Mouse (Mus musculus): ENCODE results near the gene H2al3. TPM values are rescaled to one million over a fixed set of nuclear protein-coding genes. Genes with fewer than 3 reads are reported as not detected.

Gene H2al3
- not detected in 2 replicates for polyA plus RNA-seq (2015; fragmentation: Nextera tagmentation; extraction: Ambion mirVana)

DNA sequence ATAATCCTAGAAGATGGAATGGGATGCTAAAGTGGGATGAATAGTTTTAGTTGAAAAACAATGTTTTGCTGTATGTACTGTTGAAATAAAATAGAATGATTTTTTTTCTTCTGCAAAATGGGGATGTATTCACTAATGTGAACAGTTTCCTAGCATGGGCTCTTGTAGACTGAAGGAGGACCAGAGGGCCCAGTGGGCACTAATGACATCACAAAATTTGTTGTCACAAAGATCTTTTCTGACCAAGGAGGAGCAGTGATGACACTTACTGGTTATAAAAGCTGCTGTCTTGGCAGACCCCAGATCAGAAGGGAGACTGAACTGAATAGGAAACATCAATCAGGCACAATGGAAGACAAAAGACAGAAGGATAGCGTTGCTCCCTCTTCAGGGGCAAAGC, at the start of gene H2al3:
H2al3 (plus strand) TSS at position 301 of the 400 bp plus-strand sequence.
- 43% methylated on average over 1 of the region's 1 CpGs for WGBS
- H3K9me3 ChIP-seq, result no peaks in the 10 kb centered on the region
- no peaks in the 10 kb centered on the region for H3K36me3 ChIP-seq

DNA sequence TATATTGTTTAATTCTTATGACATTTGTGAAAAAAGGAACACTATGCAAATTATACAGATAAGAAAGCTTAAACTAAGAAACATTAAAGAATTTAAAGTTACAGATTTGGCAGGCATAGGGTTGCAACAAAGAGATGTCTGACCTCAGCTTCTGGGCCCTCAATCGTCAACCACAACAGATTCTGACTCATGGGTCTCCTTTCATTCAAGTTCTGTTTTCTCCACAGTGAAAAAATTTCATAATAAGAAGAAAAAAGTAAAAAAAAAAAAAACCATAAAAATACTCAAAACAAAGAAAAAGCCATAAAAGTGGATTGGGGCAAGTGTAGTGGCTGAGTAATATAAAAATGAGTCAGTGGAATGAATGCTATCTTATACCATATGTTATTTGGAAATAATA, 39.4 kb upstream of the H2al3 start:
- WGBS, result 83% methylated on average over 1 of the region's 1 CpGs
- Histone ChIP-seq H3K36me3 (no peaks in the 10 kb centered on the region), H3K9ac (replicated peaks) (no peak overlapping the region), H3K9me3 (no peaks in the 10 kb centered on the region), H3K27ac (no peak overlapping the region), H3K4me1 (replicated peaks) (no peaks in the 10 kb centered on the region), H3K27me3 (no peaks in the 10 kb centered on the region), H3K4me3 (replicated peaks) (no peak overlapping the region), H3K4me2 (replicated peaks) (no peak overlapping the region)
- no peak for ATAC-seq

More for the DNA sequence above, at the start of gene H2al3:
- H3K27ac ChIP-seq, result no peak within 1 kb of the TSS
- H3K9ac ChIP-seq (replicated peaks), result no peak within 1 kb of the TSS
- no peak for ATAC-seq
- no peak within 1 kb of the TSS for H3K4me2 ChIP-seq (replicated peaks)
- no peak within 1 kb of the TSS for H3K4me3 ChIP-seq (replicated peaks)
- H3K27me3 ChIP-seq, result no peaks in the 10 kb centered on the region
- H3K4me1 ChIP-seq (replicated peaks), result no peaks in the 10 kb centered on the region

DNA sequence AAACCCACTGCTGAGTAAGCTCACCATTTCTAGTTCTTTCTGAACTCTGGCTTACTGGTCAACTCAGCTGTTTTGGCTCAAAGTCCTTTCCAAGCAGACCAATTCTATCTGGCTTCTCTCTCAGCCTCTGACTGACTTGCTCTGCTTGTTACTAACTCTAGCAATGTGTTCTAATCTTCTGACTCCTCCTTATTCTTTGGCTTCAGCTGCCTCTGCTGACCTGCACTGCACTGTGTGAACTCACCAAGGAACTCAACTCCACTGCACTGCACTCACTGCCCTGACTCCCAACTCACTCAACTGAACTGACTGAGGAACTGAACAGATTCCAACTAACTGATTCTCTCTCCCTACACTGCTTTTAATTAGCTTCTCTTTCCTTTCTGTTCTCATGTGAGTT, 37.0 kb upstream of the H2al3 start:
- Histone ChIP-seq H3K9me3 (no peaks in the 10 kb centered on the region), H3K9ac (replicated peaks) (no peak overlapping the region), H3K27ac (no peak overlapping the region), H3K4me3 (replicated peaks) (no peak overlapping the region), H3K36me3 (no peaks in the 10 kb centered on the region), H3K4me1 (replicated peaks) (no peaks in the 10 kb centered on the region), H3K4me2 (replicated peaks) (no peak overlapping the region), H3K27me3 (no peaks in the 10 kb centered on the region)
- no peak for ATAC-seq

- Histone ChIP-seq H3K4me2 (replicated peaks) (no peak overlapping the region), H3K27me3 (no peaks in the 10 kb centered on the region), H3K9me3 (no peaks in the 10 kb centered on the region), H3K4me3 (replicated peaks) (no peak overlapping the region), H3K36me3 (no peaks in the 10 kb centered on the region), H3K9ac (replicated peaks) (no peak overlapping the region), H3K27ac (no peak overlapping the region), H3K4me1 (replicated peaks) (no peaks in the 10 kb centered on the region)
- WGBS, result 73% methylated on average over 2 of the region's 2 CpGs
- ATAC-seq, result no peak
These were observed 14.7 kb upstream of the H2al3 start for GRCm38 (mm10) chrX:9834779-9835178.

- H3K9me3 ChIP-seq, result no peaks in the 10 kb centered on the region
- H3K27ac ChIP-seq, result no peak within 1 kb of the TSS
- WGBS, result 73% methylated on average over 3 of the region's 3 CpGs
- H3K36me3 ChIP-seq, result no peaks in the 10 kb centered on the region
- no peak within 1 kb of the TSS for H3K9ac ChIP-seq (replicated peaks)
- no peak within 1 kb of the TSS for H3K4me2 ChIP-seq (replicated peaks)
- no peak for ATAC-seq
- H3K27me3 ChIP-seq, result no peaks in the 10 kb centered on the region
- no peaks in the 10 kb centered on the region for H3K4me1 ChIP-seq (replicated peaks)
- no peak within 1 kb of the TSS for H3K4me3 ChIP-seq (replicated peaks)
These were observed 2.9 kb upstream of the H2al3 start, which contains the start of gene Hypm for GRCm38 (mm10) chrX:9846628-9847027. TSS of gene Hypm (plus strand) at chrX:9846928.

GRCm38 (mm10) chrX:9861859-9862258, 12.4 kb downstream of the H2al3 start:
- H3K4me3 ChIP-seq (replicated peaks), result no peak overlapping the region
- no peaks in the 10 kb centered on the region for H3K9me3 ChIP-seq
- no peak for ATAC-seq
- WGBS, result 88% methylated on average over 2 of the region's 2 CpGs
- H3K4me1 ChIP-seq (replicated peaks), result no peaks in the 10 kb centered on the region
- H3K36me3 ChIP-seq, result no peaks in the 10 kb centered on the region
- no peaks in the 10 kb centered on the region for H3K27me3 ChIP-seq
- H3K4me2 ChIP-seq (replicated peaks), result no peak overlapping the region
- no peak overlapping the region for H3K27ac ChIP-seq
- no peak overlapping the region for H3K9ac ChIP-seq (replicated peaks)

GRCm38 (mm10) chrX:9875519-9875918, 26.0 kb downstream of the H2al3 start:
- no peak overlapping the region for H3K4me3 ChIP-seq (replicated peaks)
- H3K9me3 ChIP-seq, result no peaks in the 10 kb centered on the region
- 91% methylated on average over 2 of the region's 2 CpGs for WGBS
- ATAC-seq, result no peak
- H3K27ac ChIP-seq, result no peak overlapping the region
- no peaks in the 10 kb centered on the region for H3K36me3 ChIP-seq
- H3K9ac ChIP-seq (replicated peaks), result no peak overlapping the region
- no peak overlapping the region for H3K4me2 ChIP-seq (replicated peaks)
- H3K4me1 ChIP-seq (replicated peaks), result no peaks in the 10 kb centered on the region
- no peaks in the 10 kb centered on the region for H3K27me3 ChIP-seq

GRCm38 (mm10) chrX:9885322-9885721, 35.8 kb downstream of the H2al3 start, which contains the start of gene Sytl5:
TSS of gene Sytl5 (plus strand) at chrX:9885622.
- H3K36me3 ChIP-seq, result no peaks in the 10 kb centered on the region
- ATAC-seq, result no peak
- no peak within 1 kb of the TSS for H3K9ac ChIP-seq (replicated peaks)
- H3K27ac ChIP-seq, result no peak within 1 kb of the TSS
- H3K27me3 ChIP-seq, result no peaks in the 10 kb centered on the region
- H3K9me3 ChIP-seq, result no peaks in the 10 kb centered on the region
- WGBS, result 69% methylated on average over 2 of the region's 2 CpGs
- no peaks in the 10 kb centered on the region for H3K4me1 ChIP-seq (replicated peaks)
- H3K4me2 ChIP-seq (replicated peaks), result no peak within 1 kb of the TSS
- H3K4me3 ChIP-seq (replicated peaks), result no peak within 1 kb of the TSS

Other genes starting within 250 kb of the H2al3 start
- gene Dynlt3, start 186.7 kb upstream of the H2al3 start, polyA plus RNA-seq (2015; fragmentation: Nextera tagmentation; extraction: Ambion mirVana), result 22.6 and 23.6 TPM in 2 replicates
- gene Hypm, start 2.8 kb upstream of the H2al3 start, polyA plus RNA-seq (2015; fragmentation: Nextera tagmentation; extraction: Ambion mirVana), result not detected in 2 replicates
- gene Sytl5, start 35.9 kb downstream of the H2al3 start, polyA plus RNA-seq (2015; fragmentation: Nextera tagmentation; extraction: Ambion mirVana), result 0.36 and 0.67 TPM in 2 replicates

Data from midbrain, embryonic 13.5 days (tissue).